Mouse (Mus musculus): Measurements from ENCODE around the gene Sarm1.

Sarm1 gene

GRCm38 (mm10) chr11:78463286-78464036 is 34.1 kb downstream of the Sarm1 start:
- DNase-seq = no peak

- no peak for DNase-seq
Observed at GRCm38 (mm10) chr11:78462669-78463068, 34.9 kb downstream of the Sarm1 start.

- DNase-seq = no peak
Observed at GRCm38 (mm10) chr11:78461894-78462293, 35.7 kb downstream of the Sarm1 start.

GRCm38 (mm10) chr11:78458740-78459139 is 38.8 kb downstream of the Sarm1 start:
- DNase-seq = no peak

GRCm38 (mm10) chr11:78455308-78455707 is 42.2 kb downstream of the Sarm1 start:
- DNase-seq = peak; percentile 47 to 71

- no peak for DNase-seq
Observed at GRCm38 (mm10) chr11:78454276-78454675, 43.3 kb downstream of the Sarm1 start.

GRCm38 (mm10) chr11:78453675-78454074 is 43.9 kb downstream of the Sarm1 start:
- DNase-seq = peak; percentile 70 to 87

- no peak for DNase-seq
Observed at GRCm38 (mm10) chr11:78450337-78450736, 47.2 kb downstream of the Sarm1 start.

GRCm38 (mm10) chr11:78448242-78448641 is 49.3 kb downstream of the Sarm1 start:
- no peak for DNase-seq

GRCm38 (mm10) chr11:78447168-78447567 is 50.4 kb downstream of the Sarm1 start:
- no peak for DNase-seq

GRCm38 (mm10) chr11:78443115-78443514 is 54.4 kb downstream of the Sarm1 start:
- DNase-seq = no peak

GRCm38 (mm10) chr11:78438399-78438930 is 59.1 kb downstream of the Sarm1 start:
- DNase-seq = no peak

GRCm38 (mm10) chr11:78437182-78437581 is 60.4 kb downstream of the Sarm1 start:
- no peak for DNase-seq

- peak; percentile 62 to 65 for DNase-seq
Observed at GRCm38 (mm10) chr11:78435776-78436349, 61.7 kb downstream of the Sarm1 start.

GRCm38 (mm10) chr11:78434052-78434451 is 63.5 kb downstream of the Sarm1 start:
- no peak for DNase-seq

GRCm38 (mm10) chr11:78431176-78431575 is 66.4 kb downstream of the Sarm1 start:
- peak; percentile 72 to 83 for DNase-seq

GRCm38 (mm10) chr11:78430195-78430878 is 67.2 kb downstream of the Sarm1 start:
- no peak for DNase-seq

GRCm38 (mm10) chr11:78428309-78428708 is 69.2 kb downstream of the Sarm1 start:
- no peak for DNase-seq

GRCm38 (mm10) chr11:78427655-78428054 is 69.9 kb downstream of the Sarm1 start:
- DNase-seq = peak; percentile 63 to 79

GRCm38 (mm10) chr11:78425572-78425971 is 72.0 kb downstream of the Sarm1 start:
- DNase-seq = no peak

- peak; percentile 54 to 71 for DNase-seq
Observed at GRCm38 (mm10) chr11:78424352-78424751, 73.2 kb downstream of the Sarm1 start.
